Mouse (Mus musculus): ENCODE data around the gene Bmp2k. TPM values are rescaled to one million over a fixed set of nuclear protein-coding genes. Genes with fewer than 3 reads are reported as not detected.
A peak's percentile ranks its signal among the peaks of the same experiment; 100 is the strongest.

Bmp2k gene
- polyA plus RNA-seq, 1 experiment from 2014 or later = 20.3 TPM

DNA sequence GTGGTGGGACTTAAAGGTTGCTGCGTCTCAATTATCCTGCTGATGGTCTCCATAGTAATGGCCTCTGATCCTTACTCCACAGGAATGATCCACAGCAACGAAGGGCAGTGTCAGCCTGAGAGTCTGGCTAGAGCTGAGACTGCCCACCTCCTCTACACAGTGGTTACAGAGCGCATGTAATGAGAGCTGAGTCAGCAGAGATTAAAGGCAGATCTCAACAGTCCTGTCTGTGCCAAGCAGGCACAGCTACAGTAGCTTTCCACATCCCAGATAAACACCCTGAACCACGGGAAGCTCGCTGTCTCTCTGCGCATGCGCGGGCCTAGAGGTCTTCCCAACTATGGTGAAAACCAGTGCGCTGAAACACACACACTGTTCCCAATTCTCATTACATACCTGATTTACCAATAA, 100.1 kb downstream of the Bmp2k start:
- Histone ChIP-seq H3K4me1 (replicated peaks) (no peaks in the 10 kb centered on the region), H3K4me2 (replicated peaks) (no peak overlapping the region), H3K27me3 (replicated peaks) (no peaks in the 10 kb centered on the region), H3K9me3 (no peaks in the 10 kb centered on the region), H3K36me3 (no peaks in the 10 kb centered on the region), H3K27ac (no peak overlapping the region), H3K9ac (no peak overlapping the region), H3K4me3 (replicated peaks) (no peak overlapping the region)
- 66% methylated on average over 9 of the region's 9 CpGs for WGBS
- ATAC-seq = peak; percentile 23; the same call in 1 of the 2 replicates

- Histone ChIP-seq H3K36me3 (no peaks in the 10 kb centered on the region), H3K9me3 (no peaks in the 10 kb centered on the region), H3K27me3 (replicated peaks) (no peaks in the 10 kb centered on the region), H3K9ac (no peak overlapping the region), H3K4me1 (replicated peaks) (no peaks in the 10 kb centered on the region), H3K4me2 (replicated peaks) (no peak overlapping the region), H3K27ac (no peak overlapping the region), H3K4me3 (replicated peaks) (no peak overlapping the region)
- WGBS = 89% methylated on average over 8 of the region's 8 CpGs
- no peak for ATAC-seq
Observed at GRCm38 (mm10) chr5:97099954-97100353, 102.5 kb downstream of the Bmp2k start.

DNA sequence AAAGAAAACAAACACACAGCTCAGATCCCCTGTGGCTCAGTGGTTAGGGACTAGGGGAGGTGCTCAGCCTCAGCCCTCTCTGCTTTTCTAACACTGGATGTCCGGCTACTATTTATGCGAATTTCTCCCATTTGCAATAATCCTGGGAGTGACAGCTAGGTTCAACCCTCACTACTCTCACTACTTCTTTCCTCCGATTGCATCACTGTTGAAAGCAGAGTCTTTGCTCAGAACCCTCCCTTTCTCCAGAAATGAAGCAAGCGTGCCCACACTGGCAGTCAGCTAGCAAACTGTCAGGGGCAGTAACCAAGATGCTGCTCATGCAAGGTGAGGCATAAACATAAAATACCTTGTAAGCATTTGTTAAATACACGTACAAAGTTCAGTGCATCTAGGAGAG, 110.8 kb downstream of the Bmp2k start:
- Histone ChIP-seq H3K4me2 (replicated peaks) (no peak overlapping the region), H3K9ac (no peak overlapping the region), H3K4me3 (replicated peaks) (no peak overlapping the region), H3K9me3 (no peaks in the 10 kb centered on the region), H3K27me3 (replicated peaks) (no peaks in the 10 kb centered on the region), H3K27ac (no peak overlapping the region), H3K36me3 (no peaks in the 10 kb centered on the region), H3K4me1 (replicated peaks) (no peaks in the 10 kb centered on the region; the same call in 1 of the 2 replicates)
- no peak for ATAC-seq
- WGBS = 91% methylated on average over 5 of the region's 5 CpGs

GRCm38 (mm10) chr5:97110133-97110532, 112.6 kb downstream of the Bmp2k start:
- Histone ChIP-seq H3K27ac (no peak overlapping the region), H3K9ac (no peak overlapping the region), H3K27me3 (replicated peaks) (no peaks in the 10 kb centered on the region), H3K36me3 (no peaks in the 10 kb centered on the region), H3K9me3 (no peaks in the 10 kb centered on the region), H3K4me1 (replicated peaks) (no peaks in the 10 kb centered on the region; the same call in 1 of the 2 replicates), H3K4me2 (replicated peaks) (peak overlapping the region; percentile 85), H3K4me3 (replicated peaks) (no peak overlapping the region)
- no peak for ATAC-seq
- WGBS = 49% methylated on average over 2 of the region's 2 CpGs

- Histone ChIP-seq H3K4me3 (replicated peaks) (peak overlapping the region; percentile 75), H3K9ac (peak overlapping the region; percentile 66; the same call in 1 of the 2 replicates), H3K4me2 (replicated peaks) (peak overlapping the region; percentile 85), H3K27ac (no peak overlapping the region), H3K4me1 (replicated peaks) (no peaks in the 10 kb centered on the region; the same call in 1 of the 2 replicates), H3K27me3 (replicated peaks) (no peaks in the 10 kb centered on the region), H3K9me3 (no peaks in the 10 kb centered on the region), H3K36me3 (no peaks in the 10 kb centered on the region)
- 23% methylated on average over 5 of the region's 5 CpGs for WGBS
- no peak for ATAC-seq
Observed at GRCm38 (mm10) chr5:97110697-97111096, 113.2 kb downstream of the Bmp2k start.

DNA sequence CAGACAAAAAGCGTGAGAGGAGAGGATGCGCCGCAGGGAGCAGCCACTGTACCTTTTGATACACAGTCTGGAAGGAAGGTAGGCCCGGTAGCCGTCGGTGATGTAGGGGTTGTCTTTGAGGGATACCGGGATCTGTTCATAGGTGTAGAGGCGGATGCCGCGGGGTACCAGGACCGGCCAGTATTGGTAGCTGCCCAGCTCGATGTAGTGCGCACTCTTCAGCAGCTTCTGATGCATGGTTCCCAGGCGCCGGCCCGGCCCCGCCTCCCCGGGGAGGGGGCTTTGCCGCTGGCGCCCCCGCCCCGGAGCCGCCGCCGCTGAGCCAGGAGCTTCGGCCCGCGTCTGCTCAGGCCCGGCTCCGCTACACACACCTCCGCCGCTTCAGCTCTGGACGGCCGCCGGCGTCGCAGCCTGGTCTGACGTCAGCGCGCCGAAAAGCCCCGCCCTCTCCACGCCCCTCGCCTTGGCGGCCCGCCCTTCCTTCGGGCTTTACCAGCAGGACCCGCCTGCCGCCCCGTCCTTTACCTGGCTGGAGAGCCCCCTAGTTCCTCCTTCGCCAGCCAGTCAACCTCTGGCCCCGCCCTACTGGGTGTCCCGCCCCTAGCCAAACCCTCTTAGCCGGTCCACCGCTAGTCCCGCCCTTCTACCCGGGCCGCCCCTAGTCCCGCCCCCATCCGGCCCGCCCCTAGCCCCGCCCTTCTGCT, 113.9 kb downstream of the Bmp2k start, which contains the start of gene Paqr3:
Paqr3 (minus strand) TSS at position 390 of the 704 bp plus-strand sequence.
- Histone ChIP-seq H3K27ac (0 out of 2 replicates have a peak within 1 kb of the TSS, but pooled peaks have one; percentile 36), H3K4me3 (replicated peaks) (peak within 1 kb of the TSS; percentile 75), H3K4me2 (replicated peaks) (peak within 1 kb of the TSS; percentile 85), H3K9me3 (no peaks in the 10 kb centered on the region), H3K27me3 (replicated peaks) (no peaks in the 10 kb centered on the region), H3K4me1 (replicated peaks) (no peaks in the 10 kb centered on the region; the same call in 1 of the 2 replicates), H3K9ac (peak within 1 kb of the TSS; percentile 66), H3K36me3 (no peaks in the 10 kb centered on the region)
- peak; percentile 99 for ATAC-seq
- under 1% methylated on average over 61 of the region's 62 CpGs for WGBS

- WGBS = 79% methylated on average over 12 of the region's 12 CpGs
- H3K4me2 ChIP-seq (replicated peaks) = no peak overlapping the region
- H3K4me3 ChIP-seq (replicated peaks) = no peak overlapping the region
Observed at GRCm38 (mm10) chr5:97124977-97125376, 127.5 kb downstream of the Bmp2k start.

GRCm38 (mm10) chr5:97125459-97125970, 128.0 kb downstream of the Bmp2k start:
- Histone ChIP-seq H3K4me3 (replicated peaks) (no peak overlapping the region), H3K4me1 (replicated peaks) (no peaks in the 10 kb centered on the region), H3K9ac (no peak overlapping the region), H3K27ac (no peak overlapping the region), H3K9me3 (no peaks in the 10 kb centered on the region), H3K27me3 (replicated peaks) (no peaks in the 10 kb centered on the region), H3K36me3 (no peaks in the 10 kb centered on the region), H3K4me2 (replicated peaks) (no peak overlapping the region)
- 70% methylated on average over 10 of the region's 10 CpGs for WGBS
- ATAC-seq = no peak

More at GRCm38 (mm10) chr5:97124977-97125376, 127.5 kb downstream of the Bmp2k start:
- Histone ChIP-seq H3K27me3 (replicated peaks) (no peaks in the 10 kb centered on the region), H3K9ac (no peak overlapping the region), H3K9me3 (no peaks in the 10 kb centered on the region), H3K36me3 (no peaks in the 10 kb centered on the region), H3K27ac (no peak overlapping the region), H3K4me1 (replicated peaks) (no peaks in the 10 kb centered on the region)
- no peak for ATAC-seq

GRCm38 (mm10) chr5:97126005-97126404, 128.5 kb downstream of the Bmp2k start:
- ATAC-seq = peak; percentile 71
- Histone ChIP-seq H3K36me3 (no peaks in the 10 kb centered on the region), H3K4me2 (replicated peaks) (no peak overlapping the region), H3K4me3 (replicated peaks) (no peak overlapping the region), H3K9me3 (no peaks in the 10 kb centered on the region), H3K9ac (no peak overlapping the region), H3K4me1 (replicated peaks) (no peaks in the 10 kb centered on the region), H3K27ac (no peak overlapping the region), H3K27me3 (replicated peaks) (no peaks in the 10 kb centered on the region)
- WGBS = 16% methylated on average over 4 of the region's 4 CpGs

- no peak for ATAC-seq
- WGBS = 83% methylated on average over 6 of the region's 6 CpGs
- Histone ChIP-seq H3K36me3 (no peaks in the 10 kb centered on the region), H3K4me3 (replicated peaks) (no peak overlapping the region), H3K4me2 (replicated peaks) (no peak overlapping the region), H3K4me1 (replicated peaks) (no peaks in the 10 kb centered on the region), H3K9ac (no peak overlapping the region), H3K9me3 (no peaks in the 10 kb centered on the region), H3K27me3 (replicated peaks) (no peaks in the 10 kb centered on the region), H3K27ac (no peak overlapping the region)
Observed at GRCm38 (mm10) chr5:97127284-97127683, 129.8 kb downstream of the Bmp2k start.

DNA sequence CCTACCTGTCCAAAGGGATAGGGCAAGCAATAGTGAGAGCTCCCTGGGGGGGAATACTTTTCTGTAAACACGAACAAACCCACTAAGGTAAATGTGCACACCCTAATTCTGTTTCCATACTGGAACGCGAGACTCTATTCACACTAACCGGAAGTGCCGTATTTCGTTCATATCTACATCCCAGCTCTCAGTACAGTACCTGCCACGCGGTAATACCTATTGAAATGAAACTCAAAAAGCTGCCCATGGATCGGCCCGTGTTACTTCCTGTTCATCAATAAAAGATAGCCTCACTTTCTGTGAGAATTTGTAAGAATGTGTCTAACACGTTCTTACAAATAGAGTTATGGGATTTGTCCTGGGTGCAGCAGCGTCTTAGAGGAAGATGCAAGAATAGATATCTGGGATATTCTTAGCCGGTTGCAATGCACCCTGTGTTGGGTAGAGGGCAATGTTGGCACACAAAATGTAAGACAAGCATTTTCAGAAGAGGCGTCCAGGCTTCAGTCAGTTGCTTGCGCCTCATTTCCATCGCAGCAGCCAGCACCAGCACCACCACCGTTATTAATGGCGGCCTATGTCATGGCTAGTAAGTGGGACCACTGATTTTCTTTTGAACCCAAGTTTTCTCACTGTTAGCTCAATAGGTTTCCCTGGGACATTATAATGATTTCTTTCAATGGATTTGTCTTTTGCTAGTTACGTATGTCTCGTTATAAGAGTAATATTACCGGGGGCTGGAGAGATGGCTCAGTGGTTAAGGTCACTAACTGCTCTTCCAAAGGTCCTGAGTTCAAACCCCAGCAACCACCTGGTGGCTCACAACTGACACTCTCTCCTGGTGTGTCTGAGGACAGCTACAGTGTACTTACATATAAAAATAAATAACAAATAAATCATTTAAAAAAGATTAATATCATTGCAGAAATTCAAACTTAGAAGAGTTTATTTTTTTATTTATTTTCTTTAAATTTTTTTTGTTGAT, 131.0 kb downstream of the Bmp2k start:
- H3K4me1 ChIP-seq (replicated peaks) = no peaks in the 10 kb centered on the region
- 50% methylated on average over 21 of the region's 21 CpGs for WGBS
- H3K9ac ChIP-seq = no peak overlapping the region
- H3K9me3 ChIP-seq = no peaks in the 10 kb centered on the region
- no peaks in the 10 kb centered on the region for H3K27me3 ChIP-seq (replicated peaks)
- H3K36me3 ChIP-seq = no peaks in the 10 kb centered on the region
- no peak overlapping the region for H3K4me3 ChIP-seq (replicated peaks)
- no peak overlapping the region for H3K27ac ChIP-seq
- H3K4me2 ChIP-seq (replicated peaks) = no peak overlapping the region
- peak; percentile 41; the same call in 1 of the 2 replicates for ATAC-seq

DNA sequence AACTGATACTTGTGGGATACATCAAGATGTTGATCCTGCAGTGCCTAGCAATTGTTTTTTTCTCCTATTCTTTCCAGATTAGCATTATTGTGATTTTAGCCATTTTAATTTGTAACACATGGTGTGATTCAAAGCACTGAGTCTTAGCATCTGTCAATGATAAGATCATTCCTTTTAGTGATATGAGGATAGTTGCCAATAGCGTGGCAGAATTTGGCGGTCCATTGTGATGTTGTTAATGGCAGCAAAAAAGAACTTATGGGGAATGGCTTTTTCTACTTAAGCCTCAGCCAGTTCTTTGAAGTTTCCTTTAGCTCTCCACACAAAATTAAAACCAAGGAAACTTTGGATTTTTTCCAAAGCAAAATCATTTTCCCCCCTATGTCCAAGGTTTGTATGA, 132.1 kb downstream of the Bmp2k start:
- no peaks in the 10 kb centered on the region for H3K36me3 ChIP-seq
- 94% methylated on average over 2 of the region's 2 CpGs for WGBS
- no peaks in the 10 kb centered on the region for H3K9me3 ChIP-seq
- no peak overlapping the region for H3K4me3 ChIP-seq (replicated peaks)
- no peaks in the 10 kb centered on the region for H3K27me3 ChIP-seq (replicated peaks)
- no peaks in the 10 kb centered on the region for H3K4me1 ChIP-seq (replicated peaks)
- H3K4me2 ChIP-seq (replicated peaks) = no peak overlapping the region
- no peak overlapping the region for H3K27ac ChIP-seq
- H3K9ac ChIP-seq = no peak overlapping the region
- no peak for ATAC-seq
